Mouse (Mus musculus) myocyte (in vitro differentiated cells): ENCODE measurements around the gene Krt78.

Experiments
- E2F4 ChIP-seq: IDR thresholded peaks from one replicate; pipeline ENCODE4 v1.6.1; 2011; ENCODE audit warnings: mild to moderate bottlenecking, control low read depth, moderate library complexity; ENCODE audit not compliant: insufficient read depth
- MAX ChIP-seq: IDR thresholded peaks from one replicate; pipeline ENCODE4 v1.6.1; 2011; ENCODE audit warnings: low read depth, mild to moderate bottlenecking, control low read depth
- MYOD1 ChIP-seq, 3 experiments: IDR thresholded peaks; one replicate each; pipeline ENCODE4 v1.6.1; 2011; ENCODE audit warnings: control low read depth in 2 of 3, low read depth in 2 of 3, mild to moderate bottlenecking in 2 of 3, moderate library complexity in 1 of 3; ENCODE audit not compliant: insufficient read length in 2 of 3, control insufficient read depth in 1 of 3
- POLR2A ChIP-seq: IDR thresholded peaks from one replicate; pipeline ENCODE4 v1.6.1; 2011; ENCODE audit warnings: low read depth, mild to moderate bottlenecking, control low read depth, moderate library complexity; ENCODE audit not compliant: insufficient read length
- TCF12 ChIP-seq: IDR thresholded peaks from one replicate; pipeline ENCODE4 v1.6.1; 2011; ENCODE audit warnings: mild to moderate bottlenecking, control low read depth; ENCODE audit not compliant: poor library complexity, insufficient read depth, severe bottlenecking

DNA sequence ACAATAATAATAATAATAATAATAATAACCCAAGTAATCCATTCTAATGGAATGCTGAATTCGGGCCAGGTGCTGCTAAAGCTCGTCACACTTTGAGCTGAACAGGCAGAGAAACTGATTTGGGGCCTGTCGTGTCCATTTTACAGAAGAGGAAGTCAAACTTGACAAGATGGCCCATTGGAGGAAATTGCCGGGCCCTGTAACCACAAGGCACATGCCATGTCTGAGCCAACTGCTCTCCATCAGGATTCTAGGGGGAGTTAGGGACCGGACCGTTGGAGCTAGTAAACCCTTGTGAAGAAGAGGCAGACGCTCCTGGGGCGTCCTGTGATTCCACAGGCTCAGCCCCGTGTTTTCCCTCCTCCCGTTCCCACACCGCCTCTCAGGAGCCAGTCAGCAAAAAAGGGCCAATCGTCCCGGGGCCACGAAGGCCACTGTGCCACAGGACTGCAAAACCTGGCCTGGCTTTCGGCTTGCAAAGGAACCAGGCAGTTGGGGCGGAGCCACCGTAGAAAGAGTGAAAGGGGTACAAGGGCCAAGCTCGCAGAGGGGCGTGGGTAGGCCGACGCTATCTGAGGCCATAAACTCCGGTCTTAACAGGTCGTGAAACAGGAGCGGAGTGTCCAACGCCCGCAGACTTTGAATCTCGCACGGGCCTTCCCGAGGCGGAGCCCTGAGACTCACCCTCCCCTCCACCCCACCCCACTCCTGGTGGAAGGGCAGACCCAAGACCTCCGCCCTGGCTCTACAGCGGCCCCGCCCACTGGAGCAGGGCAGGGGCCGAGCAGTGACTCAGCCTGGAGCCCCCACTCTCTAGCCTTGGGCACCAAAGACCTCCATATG, 48.8 kb upstream of the Krt78 start:
- TF ChIP-seq POLR2A (no peak), MAX (no peak), TCF12 (no peak), E2F4 (no peak), MYOD1 (IDR thresholded peaks at IDR 0.05; ENCODE audit: control insufficient read depth in 1 of 3, insufficient read length in 2 of 3, low read depth in 2 of 3) (no peak)
